Mouse (Mus musculus): ENCODE measurements around the gene Ldb3.
A peak's percentile ranks its signal among the peaks of the same experiment; 100 is the strongest.

GRCm38 (mm10) chr14:34620611-34621376 lies 32.3 kb upstream of the Ldb3 start:
- TF ChIP-seq CTCF (IDR thresholded peaks at IDR 0.05; ENCODE audit: control insufficient read depth, insufficient read depth, low read length) = peak; percentile 67
- no peak for TF ChIP-seq POLR2A (IDR thresholded peaks at IDR 0.05; ENCODE audit: borderline replicate concordance, control insufficient read depth, low read depth, low read length)

All from bone marrow, adult 2 months (tissue).